16 mouse cellular contexts compared by ENCODE assay signal in genomic region chr10:117673913-117674312, GRCm38 (mm10).
"Had no signal": no experiment of that assay in that cellular context is flagged by ENCODE, and none has a peak within 500 bp of the region (broad histone marks: within the 10 kb centered on the region; RNA-seq: fewer than 3 reads in every experiment).

No protein-coding gene starts in this region.

- DNase-seq: retina, postnatal 1 day; right cerebral cortex, adult 18-20 months; right cerebral cortex, postnatal 14 days; right cerebral cortex, postnatal 25 days; right cerebral cortex, postnatal 4 days; spleen, adult 18-20 months; thymus, adult 18-20 months; thymus, adult 2 months; thymus, postnatal 14 days; thymus, postnatal 25 days; thymus, postnatal 36 days; thymus, postnatal 4 days had no signal

- H3K4me2 ChIP-seq: neural tube, embryonic 13.5 days; neural tube, embryonic 15.5 days; stomach, embryonic 15.5 days had no signal

- H3K4me3 ChIP-seq: neural tube, embryonic 13.5 days; neural tube, embryonic 15.5 days; stomach, embryonic 15.5 days had no signal

- H3K27ac ChIP-seq: neural tube, embryonic 13.5 days; neural tube, embryonic 15.5 days; stomach, embryonic 15.5 days; stomach, postnatal 0 days had no signal

- H3K27me3 ChIP-seq: neural tube, embryonic 13.5 days; neural tube, embryonic 15.5 days; stomach, embryonic 15.5 days had no signal

- H3K9ac ChIP-seq: neural tube, embryonic 13.5 days; neural tube, embryonic 15.5 days; stomach, embryonic 15.5 days had no signal

- H3K9me3 ChIP-seq: neural tube, embryonic 13.5 days; neural tube, embryonic 15.5 days; stomach, embryonic 15.5 days had no signal

- H3K36me3 ChIP-seq: neural tube, embryonic 13.5 days; neural tube, embryonic 15.5 days; stomach, embryonic 15.5 days had no signal
